Mouse (Mus musculus) splenic B cell, adult 2 months (primary cell): ENCODE results near the gene Naa35.
A peak's percentile ranks its signal among the peaks of the same experiment; 100 is the strongest.

ENCODE experiments used
- DNase-seq: peaks from one replicate; pipeline ENCODE4 v3.0.0-alpha.2; 2011; ENCODE audit warnings: low read depth, low spot score
- H3K27me3 ChIP-seq: 2 replicates; pipeline ENCODE4 v1.6.1; 2012; ENCODE audit warnings: mild to moderate bottlenecking, low read length, moderate library complexity, mixed read lengths; ENCODE audit not compliant: control insufficient read depth, poor library complexity, insufficient read depth, severe bottlenecking
- H3K36me3 ChIP-seq: 2 replicates; pipeline ENCODE4 v1.6.1; 2012; ENCODE audit warnings: mild to moderate bottlenecking, low read length, moderate library complexity, mixed read lengths; ENCODE audit not compliant: control insufficient read depth, poor library complexity, insufficient read depth, severe bottlenecking

The Naa35 gene

DNA sequence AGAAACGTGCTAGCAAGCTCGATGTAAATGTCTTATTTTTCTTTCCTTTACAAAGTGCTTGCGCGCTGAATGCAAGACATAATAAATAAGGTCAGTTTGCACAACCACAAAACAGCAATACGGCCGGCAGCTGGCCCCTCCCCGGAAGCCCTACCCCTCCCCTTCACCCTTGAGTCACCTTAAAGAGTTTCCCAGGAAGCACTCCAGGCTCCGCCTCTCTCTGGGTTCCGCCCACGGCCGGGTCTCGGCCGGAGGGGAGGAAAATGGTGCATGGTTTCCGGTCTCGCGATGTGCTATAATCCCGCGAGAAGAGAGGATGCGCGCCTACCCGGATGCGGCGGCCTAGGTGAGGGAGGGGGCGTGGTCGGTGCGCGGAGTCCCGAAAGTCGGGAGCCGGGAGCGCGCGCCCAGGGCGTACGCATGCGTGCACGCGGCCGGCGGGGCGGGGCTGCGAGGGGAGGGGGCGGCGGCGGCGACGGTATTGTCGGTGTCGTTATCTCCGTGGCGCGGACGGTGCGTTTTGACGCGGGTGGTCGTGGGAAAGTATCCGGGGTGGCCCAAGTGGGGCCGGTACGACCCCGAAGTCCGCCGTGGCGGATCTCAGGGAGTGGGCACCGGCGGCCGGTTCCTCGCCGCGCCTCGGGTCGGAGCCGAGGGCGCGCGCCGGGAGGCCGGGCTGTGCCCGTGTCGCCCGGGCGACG, at the start of gene Naa35, which contains the start of gene Agtpbp1:
TSS of gene Naa35 (plus strand) at position 313 of the 701 bp plus-strand sequence.
TSS of gene Agtpbp1 (minus strand) at position 281 of the 701 bp plus-strand sequence.
- peak; percentile 99 for DNase-seq
- H3K36me3 ChIP-seq, result no peaks in the 10 kb centered on the region
- H3K27me3 ChIP-seq, result no peaks in the 10 kb centered on the region

DNA sequence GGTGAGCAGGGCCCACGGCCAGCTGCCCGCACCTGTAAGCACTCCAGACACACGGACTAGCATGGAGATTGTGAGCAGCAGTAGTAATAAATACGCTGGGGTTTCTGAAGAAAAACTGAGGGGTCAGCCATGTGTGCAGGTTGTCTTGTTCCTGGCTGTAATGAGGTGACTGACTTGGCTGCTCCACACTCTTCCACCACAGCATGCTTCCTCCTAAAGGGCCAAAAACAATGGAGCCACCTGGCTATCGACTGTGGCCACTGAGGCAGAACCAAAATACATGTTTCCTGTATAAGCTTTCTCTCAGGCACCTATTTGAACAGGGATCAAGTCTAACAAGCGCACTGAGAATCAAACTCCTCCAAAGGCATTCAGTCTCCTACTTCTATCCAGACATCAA, 49.3 kb upstream of the Naa35 start:
- Histone ChIP-seq H3K27me3 (no peaks in the 10 kb centered on the region), H3K36me3 (0 out of 2 replicates have a peak, but pooled peaks cover 4% of the 10 kb centered on the region)
- DNase-seq, result no peak

DNA sequence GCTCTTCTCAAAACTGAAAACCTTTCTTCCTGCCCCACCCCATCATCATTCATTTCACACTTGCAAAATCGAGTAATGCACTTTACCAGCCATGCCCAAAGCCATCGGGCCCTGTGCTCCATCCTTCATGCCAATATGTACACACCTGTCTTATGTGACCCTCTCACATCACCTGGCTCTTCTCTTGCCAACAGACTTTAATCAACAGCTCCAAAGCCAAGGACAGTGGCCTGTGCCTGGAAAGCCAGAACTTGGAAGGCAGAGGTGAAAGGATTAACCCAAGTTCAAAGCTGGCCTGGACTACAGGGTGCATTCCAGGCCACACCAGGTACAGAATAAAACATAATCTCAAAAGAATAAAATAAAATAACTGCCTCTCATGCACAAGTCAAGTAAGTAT, 48.4 kb upstream of the Naa35 start:
- H3K27me3 ChIP-seq, result no peaks in the 10 kb centered on the region
- no peak for DNase-seq
- H3K36me3 ChIP-seq, result 0 out of 2 replicates have a peak, but pooled peaks cover 4% of the 10 kb centered on the region

DNA sequence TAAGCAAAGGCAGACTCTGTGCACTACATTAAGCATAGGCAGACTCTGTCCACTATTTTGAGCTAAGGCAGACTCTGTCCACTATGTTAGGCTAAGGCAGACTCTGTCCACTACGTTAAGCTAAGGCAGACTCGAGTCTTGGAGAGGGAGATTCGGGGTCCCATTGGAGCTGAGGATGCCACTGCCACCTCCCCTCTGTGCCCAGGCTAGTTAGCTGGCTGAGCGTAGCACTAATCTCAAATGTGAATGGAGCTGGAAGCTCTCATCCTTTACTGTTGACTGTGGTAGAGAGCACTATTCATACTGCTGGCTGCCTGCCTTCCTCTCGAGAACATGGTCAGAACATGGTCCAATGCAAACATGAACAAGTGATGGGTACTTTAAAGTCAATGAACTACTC, 46.4 kb upstream of the Naa35 start:
- H3K36me3 ChIP-seq, result 0 out of 2 replicates have a peak, but pooled peaks cover 4% of the 10 kb centered on the region
- no peaks in the 10 kb centered on the region for H3K27me3 ChIP-seq
- DNase-seq, result no peak

GRCm38 (mm10) chr13:59540030-59540429, 45.0 kb upstream of the Naa35 start:
- no peaks in the 10 kb centered on the region for H3K27me3 ChIP-seq
- DNase-seq, result no peak
- H3K36me3 ChIP-seq, result 0 out of 2 replicates have a peak, but pooled peaks cover 4% of the 10 kb centered on the region

DNA sequence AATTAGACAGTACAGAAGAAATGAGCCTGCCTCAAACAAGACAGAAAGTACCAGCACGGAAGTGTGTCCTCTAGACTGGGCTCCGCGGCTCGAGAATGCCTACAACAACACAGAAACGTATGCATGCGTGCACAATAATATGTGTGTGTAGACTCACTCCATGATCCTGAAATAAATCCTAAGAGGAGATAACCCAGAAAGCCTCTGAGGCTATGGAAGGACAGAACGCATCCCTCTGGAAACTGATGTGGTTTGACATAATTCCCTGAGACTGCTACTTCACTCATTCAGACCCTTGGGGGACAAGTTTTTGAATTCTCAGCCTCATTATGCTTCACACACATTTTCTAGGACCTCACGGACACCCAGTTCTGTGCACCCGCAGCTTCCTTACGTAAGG, 42.6 kb upstream of the Naa35 start:
- no peak for DNase-seq

DNA sequence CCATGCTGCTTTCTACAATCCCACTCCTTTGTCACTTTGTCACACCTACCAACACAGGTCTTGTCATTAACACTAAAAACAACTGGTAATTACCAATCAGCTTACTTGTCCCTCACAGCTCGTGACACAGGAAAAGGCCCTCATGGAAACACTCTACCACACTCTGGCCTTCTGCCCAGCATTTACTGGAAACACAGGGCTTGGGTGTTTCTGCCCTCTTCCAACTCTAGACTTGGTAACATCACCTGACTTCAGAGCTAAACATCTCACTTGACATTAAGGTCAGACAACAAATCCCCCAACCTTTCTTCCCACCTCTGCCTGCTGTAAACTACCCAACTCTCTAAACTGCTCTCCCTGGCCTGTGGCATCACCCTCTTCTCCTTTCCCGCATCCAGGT, 38.0 kb upstream of the Naa35 start:
- Histone ChIP-seq H3K36me3 (no peaks in the 10 kb centered on the region), H3K27me3 (no peaks in the 10 kb centered on the region)
- no peak for DNase-seq

More for the DNA sequence above, 42.6 kb upstream of the Naa35 start:
- H3K27me3 ChIP-seq, result no peaks in the 10 kb centered on the region
- 0 out of 2 replicates have a peak, but pooled peaks cover 1% of the 10 kb centered on the region for H3K36me3 ChIP-seq

DNA sequence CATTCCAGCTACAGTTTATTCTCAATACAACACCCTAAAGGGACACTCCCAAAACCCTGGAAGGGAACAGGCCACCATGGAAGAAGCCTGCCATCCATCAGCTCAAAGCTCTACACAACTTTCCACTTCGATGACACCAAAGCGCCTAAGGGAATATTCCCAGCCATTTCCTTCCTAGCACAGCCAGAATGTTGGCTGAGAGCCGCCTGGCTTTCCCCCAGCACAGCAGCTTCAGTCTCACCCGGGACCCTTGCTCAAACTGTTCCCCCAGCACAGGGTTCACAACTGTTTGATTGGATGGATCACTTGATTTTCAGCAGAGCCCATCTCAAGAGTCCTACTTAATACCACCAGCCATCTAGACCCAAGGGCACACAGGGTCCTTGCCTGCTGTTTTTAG, 37.3 kb upstream of the Naa35 start:
- no peaks in the 10 kb centered on the region for H3K36me3 ChIP-seq
- H3K27me3 ChIP-seq, result no peaks in the 10 kb centered on the region
- DNase-seq, result no peak

GRCm38 (mm10) chr13:59549318-59549798, 35.7 kb upstream of the Naa35 start:
- no peaks in the 10 kb centered on the region for H3K27me3 ChIP-seq
- no peak for DNase-seq
- H3K36me3 ChIP-seq, result no peaks in the 10 kb centered on the region

DNA sequence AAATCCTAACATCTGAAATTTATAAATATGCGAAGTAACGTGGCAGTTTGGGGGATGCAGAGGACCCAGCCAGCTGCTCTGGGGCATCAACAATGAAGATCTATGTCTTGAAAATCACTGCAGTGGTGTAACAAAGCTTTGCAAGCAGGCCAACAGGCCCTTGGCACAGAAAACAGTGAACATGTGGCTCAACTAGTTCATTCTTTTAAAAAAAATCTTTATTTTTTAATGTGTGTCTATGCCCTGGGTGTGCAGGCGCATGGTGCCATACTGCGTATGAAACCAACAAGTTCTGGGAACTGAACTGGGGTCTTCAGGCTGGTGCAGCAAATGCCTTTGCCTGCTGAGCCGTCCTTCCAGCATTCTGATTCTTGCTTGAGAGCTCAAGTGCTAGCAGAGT, 32.8 kb upstream of the Naa35 start:
- Histone ChIP-seq H3K27me3 (no peaks in the 10 kb centered on the region), H3K36me3 (no peaks in the 10 kb centered on the region)
- no peak for DNase-seq

- no peaks in the 10 kb centered on the region for H3K27me3 ChIP-seq
- no peaks in the 10 kb centered on the region for H3K36me3 ChIP-seq
These were observed 32.3 kb upstream of the Naa35 start for GRCm38 (mm10) chr13:59552751-59553150.

GRCm38 (mm10) chr13:59554772-59555505, 30.1 kb upstream of the Naa35 start:
- H3K27me3 ChIP-seq, result no peaks in the 10 kb centered on the region
- no peaks in the 10 kb centered on the region for H3K36me3 ChIP-seq
- DNase-seq, result peak; percentile 26

More at GRCm38 (mm10) chr13:59552751-59553150, 32.3 kb upstream of the Naa35 start:
- DNase-seq, result no peak

- DNase-seq, result peak; percentile 28
- H3K36me3 ChIP-seq, result no peaks in the 10 kb centered on the region
- H3K27me3 ChIP-seq, result no peaks in the 10 kb centered on the region
These were observed 29.4 kb upstream of the Naa35 start for GRCm38 (mm10) chr13:59555613-59556192.

- Histone ChIP-seq H3K27me3 (no peaks in the 10 kb centered on the region), H3K36me3 (no peaks in the 10 kb centered on the region)
- DNase-seq, result peak; percentile 71
These were observed 28.4 kb upstream of the Naa35 start for GRCm38 (mm10) chr13:59556670-59557069.
